Mouse (Mus musculus) A20 (cell line): Measurements from ENCODE around the gene Gimap4.
"Not testable (repeated sequence)": the region's sequence is repeated elsewhere in the genome, so short reads cannot be mapped to it uniquely, and the experiment has no call there.

Source experiments
- DNase-seq: peaks from one replicate; pipeline ENCODE4 v3.0.0-alpha.2; 2011; ENCODE audit warnings: low read depth, low spot score

Gimap4 gene

GRCm38 (mm10) chr6:48675931-48676859 lies 8.2 kb upstream of the Gimap4 start, which contains the start of gene Gimap9:
Gene Gimap9 (plus strand): TSS chr6:48676129.
- peak; percentile 95 for DNase-seq

GRCm38 (mm10) chr6:48676860-48677415 lies 7.4 kb upstream of the Gimap4 start:
- no peak for DNase-seq

- DNase-seq = no peak
Observed at GRCm38 (mm10) chr6:48677492-48678345, 6.6 kb upstream of the Gimap4 start.

- no peak for DNase-seq
Observed at GRCm38 (mm10) chr6:48678391-48678790, 6.0 kb upstream of the Gimap4 start.

- DNase-seq = no peak
Observed at GRCm38 (mm10) chr6:48679701-48680100, 4.6 kb upstream of the Gimap4 start.

GRCm38 (mm10) chr6:48680421-48680820 lies 3.9 kb upstream of the Gimap4 start:
- DNase-seq = peak; percentile 9

- DNase-seq = no peak
Observed at GRCm38 (mm10) chr6:48681472-48682090, 2.8 kb upstream of the Gimap4 start.

GRCm38 (mm10) chr6:48682271-48682670 lies 2.1 kb upstream of the Gimap4 start:
- no peak for DNase-seq

- not testable (repeated sequence) for DNase-seq
Observed at GRCm38 (mm10) chr6:48683263-48683821, 1.0 kb upstream of the Gimap4 start.

GRCm38 (mm10) chr6:48684806-48685205 lies 457 bp downstream of the Gimap4 start:
- no peak for DNase-seq

GRCm38 (mm10) chr6:48685251-48685650 lies 902 bp downstream of the Gimap4 start:
- no peak for DNase-seq

GRCm38 (mm10) chr6:48685694-48686665 lies 1.6 kb downstream of the Gimap4 start:
- no peak for DNase-seq

- DNase-seq = peak; percentile 76
Observed at GRCm38 (mm10) chr6:48687077-48687476, 2.7 kb downstream of the Gimap4 start.

GRCm38 (mm10) chr6:48689320-48689719 lies 5.0 kb downstream of the Gimap4 start:
- DNase-seq = no peak

GRCm38 (mm10) chr6:48692962-48693361 lies 8.6 kb downstream of the Gimap4 start:
- peak; percentile 85 for DNase-seq

GRCm38 (mm10) chr6:48696830-48697554 lies 12.6 kb downstream of the Gimap4 start:
- no peak for DNase-seq

- DNase-seq = no peak
Observed at GRCm38 (mm10) chr6:48697555-48697930, 13.2 kb downstream of the Gimap4 start.

- no peak for DNase-seq
Observed at GRCm38 (mm10) chr6:48698066-48698856, 13.9 kb downstream of the Gimap4 start.

GRCm38 (mm10) chr6:48698888-48699287 lies 14.5 kb downstream of the Gimap4 start:
- no peak for DNase-seq
